Mouse (Mus musculus) embryo, embryonic 10 days (tissue): Measurements from ENCODE around the gene Cyba.
A peak's percentile ranks its signal among the peaks of the same experiment; 100 is the strongest.

Experiments
- DNase-seq: peaks from one replicate; pipeline ENCODE4 v3.0.0-alpha.2; 2015; ENCODE audit warnings: low spot score

Gene Cyba

DNA sequence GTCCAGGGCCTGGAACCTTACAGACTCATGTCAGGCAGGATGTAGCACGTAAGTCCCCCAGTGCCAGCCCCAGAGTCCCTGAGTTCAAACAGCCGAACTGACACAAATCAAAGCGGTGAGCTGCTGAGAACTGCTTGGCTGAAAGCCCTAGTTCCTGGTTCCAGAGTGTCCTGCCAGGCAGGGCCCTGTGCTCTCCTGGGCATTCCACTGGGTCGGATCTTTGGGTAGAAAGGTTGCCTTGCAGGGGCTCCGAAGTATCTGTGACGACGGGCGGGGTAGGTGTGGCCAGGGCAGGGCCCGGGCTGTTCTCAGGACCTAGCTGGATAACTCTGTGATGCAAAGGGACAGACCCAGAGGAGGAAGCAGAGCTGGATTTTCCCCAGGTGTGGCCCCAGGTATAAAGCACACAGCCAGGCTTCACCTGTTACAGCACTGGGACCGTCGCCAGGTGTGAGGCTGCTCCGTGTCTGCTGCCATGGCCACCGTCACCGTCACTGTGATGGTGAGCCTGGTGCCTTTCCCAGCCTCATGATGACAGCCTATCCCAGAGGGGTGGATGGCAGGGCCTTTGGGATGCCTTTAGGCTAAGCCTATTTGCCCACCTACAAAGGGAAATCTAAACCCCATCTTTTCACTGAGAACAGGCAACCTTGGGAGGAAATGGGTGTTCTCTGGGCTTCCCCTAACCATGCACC, 11.2 kb downstream of the Cyba start, which contains the start of gene Il17c:
Gene Il17c, plus strand, starts transcription at position 645 of the 695 bp plus-strand sequence.
- no peak for DNase-seq

DNA sequence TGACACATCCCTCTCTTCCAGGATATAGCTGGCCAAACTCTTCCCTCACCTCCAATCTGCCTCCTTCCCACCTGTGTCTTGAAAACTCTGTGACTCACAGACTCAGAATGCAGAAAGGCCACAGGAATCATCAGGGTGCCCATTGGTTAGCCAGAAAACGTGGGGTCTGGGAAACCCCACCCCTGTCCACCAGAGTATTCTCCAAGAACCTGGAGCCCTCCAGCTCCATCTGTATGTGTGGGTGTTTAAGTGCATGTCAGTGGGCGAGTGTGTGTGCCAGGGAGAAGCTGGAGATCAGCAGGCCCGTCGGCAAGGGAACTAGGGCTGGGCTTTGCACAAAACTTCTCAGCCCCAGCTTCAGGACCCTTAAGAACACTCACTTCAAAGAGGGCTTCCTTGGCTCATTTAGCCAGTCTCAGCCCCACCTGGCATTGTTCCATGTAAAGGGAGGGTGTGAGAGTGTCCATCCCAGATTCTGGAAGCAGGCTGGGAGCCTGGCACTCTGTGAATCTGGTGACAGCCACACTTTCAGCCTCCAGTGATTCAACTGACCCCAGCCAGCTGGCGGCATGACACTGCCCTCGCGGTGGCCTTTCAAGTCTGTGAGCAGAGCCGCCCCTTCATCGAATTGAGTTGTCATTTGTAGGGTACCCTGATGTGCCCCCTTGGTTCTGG, 12.7 kb downstream of the Cyba start:
- DNase-seq, result no peak

DNA sequence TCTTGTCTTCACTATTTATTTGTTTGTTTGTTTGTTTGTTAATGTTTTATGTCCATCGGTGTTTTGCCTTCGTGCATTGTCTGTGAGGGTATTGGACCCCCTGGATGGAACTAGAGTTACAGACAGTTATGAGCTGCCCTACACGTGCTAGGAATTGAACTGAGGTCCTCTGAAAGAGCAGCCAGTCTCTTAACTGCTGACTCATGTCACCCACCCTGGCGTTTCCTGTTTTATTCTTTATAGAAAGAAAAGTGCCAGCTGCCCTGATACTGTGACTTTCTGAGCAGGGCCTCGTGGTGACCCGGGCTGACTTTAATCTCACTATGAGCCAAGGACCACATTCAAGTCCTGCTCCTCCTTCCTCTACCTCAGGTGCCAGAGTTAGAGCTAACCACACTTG, 17.2 kb downstream of the Cyba start:
- no peak for DNase-seq

DNA sequence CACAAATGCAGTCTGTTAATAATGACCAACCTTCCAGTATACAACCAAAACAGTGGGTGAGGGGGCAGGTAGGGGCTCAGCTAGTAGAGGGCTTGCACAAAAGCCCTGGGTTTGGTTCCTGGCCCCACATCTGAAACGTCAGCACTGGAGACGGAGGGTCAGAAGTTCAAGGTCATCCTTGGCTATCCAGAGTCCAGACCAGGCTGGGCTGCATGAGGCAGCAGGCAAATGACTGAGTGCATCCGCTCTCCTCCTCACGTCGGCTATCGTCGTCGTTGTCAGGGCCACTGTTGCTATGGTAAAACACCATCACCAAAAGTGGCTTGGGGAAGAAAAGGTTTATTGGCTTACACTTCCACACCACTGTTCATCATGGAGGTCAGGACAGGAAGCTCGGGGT, 18.4 kb downstream of the Cyba start:
- DNase-seq, result no peak

DNA sequence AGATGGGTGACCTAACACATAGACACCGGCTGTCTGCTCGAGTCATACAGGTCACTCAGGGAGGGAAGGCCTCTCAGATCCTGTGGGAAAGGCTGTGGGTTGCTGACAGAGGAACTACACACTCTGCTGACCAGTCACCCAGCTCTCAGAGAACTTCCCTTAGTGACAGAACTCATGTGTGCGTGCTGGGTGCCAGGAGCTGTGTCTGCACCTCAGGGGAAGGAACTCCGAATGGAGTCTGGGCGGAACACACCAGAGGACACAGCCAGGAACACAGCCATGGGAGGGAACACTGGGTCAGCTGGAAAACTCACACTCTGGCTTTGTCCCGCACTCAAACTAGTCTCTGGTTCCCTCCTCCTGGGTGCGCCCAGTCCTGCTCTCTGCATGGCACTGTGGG, 25.1 kb downstream of the Cyba start:
- DNase-seq, result no peak

DNA sequence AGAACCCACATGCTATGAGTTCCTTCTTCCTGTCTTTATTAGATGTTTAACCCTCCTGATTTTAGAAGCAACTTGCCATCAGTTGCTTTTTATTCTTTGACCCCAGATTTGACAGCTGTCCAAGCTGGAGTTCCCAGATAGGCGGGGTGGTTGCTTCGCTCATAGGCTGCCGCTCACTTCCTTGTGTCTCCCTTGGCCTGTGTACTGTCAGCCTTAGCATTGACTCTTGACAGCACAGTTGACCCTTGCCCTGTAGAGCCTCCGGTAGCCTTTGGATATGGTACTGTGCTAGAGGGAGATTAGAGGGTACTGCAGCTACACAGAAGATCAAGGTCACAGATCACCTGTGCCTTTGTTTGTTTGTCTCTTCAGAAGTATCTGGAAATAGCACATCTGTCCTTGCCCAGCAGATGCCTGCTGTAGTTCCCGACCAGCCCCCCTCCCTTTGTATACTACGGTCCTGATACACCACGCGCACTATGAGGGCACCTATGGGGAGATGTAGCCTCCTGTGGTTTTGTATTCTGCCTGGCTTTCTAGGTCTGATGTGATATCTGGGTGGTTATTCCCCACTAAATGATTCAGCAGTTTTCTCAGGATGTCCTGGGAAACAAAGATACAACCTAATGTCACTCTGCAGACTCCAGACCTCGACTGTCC, 27.5 kb downstream of the Cyba start:
- DNase-seq, result no peak

DNA sequence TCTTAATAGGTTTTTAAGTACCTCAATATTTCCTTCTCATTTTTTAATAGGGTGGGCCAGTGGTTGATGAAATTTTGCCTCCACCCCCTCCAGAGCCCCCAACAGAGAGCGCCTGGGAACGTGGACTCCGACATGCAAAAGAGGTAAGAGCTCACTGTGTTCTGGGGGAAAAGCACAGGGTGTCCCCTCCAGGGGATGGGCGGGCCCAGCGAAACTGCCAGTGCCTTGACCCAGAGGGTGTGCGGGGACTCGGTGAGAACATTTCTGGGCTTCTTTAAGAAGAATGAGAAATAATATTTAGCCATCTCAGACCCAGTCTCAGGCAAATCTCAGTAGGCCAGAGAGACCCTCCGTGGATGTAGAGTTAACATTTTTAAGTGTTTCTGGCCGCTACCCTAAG, 34.5 kb downstream of the Cyba start:
- DNase-seq, result no peak

DNA sequence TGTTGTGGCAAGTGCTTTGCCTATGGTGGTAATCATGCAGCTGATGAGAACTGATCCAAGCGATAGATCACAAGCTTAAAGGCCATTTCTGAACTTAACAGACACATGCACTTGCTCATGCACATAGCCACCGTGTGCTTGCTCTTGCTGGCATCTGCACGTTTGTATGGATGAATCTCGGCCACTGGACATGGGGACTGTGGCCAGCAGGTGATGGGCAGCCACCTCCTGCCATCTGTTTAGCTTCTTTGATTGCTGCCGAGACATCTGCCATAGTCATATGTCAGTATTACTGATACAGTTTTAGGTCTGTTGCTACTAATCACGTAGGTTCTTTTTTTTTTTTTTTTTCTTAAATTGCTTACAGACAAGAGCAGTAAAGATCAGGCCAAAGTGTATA, 37.4 kb downstream of the Cyba start:
- DNase-seq, result no peak

DNA sequence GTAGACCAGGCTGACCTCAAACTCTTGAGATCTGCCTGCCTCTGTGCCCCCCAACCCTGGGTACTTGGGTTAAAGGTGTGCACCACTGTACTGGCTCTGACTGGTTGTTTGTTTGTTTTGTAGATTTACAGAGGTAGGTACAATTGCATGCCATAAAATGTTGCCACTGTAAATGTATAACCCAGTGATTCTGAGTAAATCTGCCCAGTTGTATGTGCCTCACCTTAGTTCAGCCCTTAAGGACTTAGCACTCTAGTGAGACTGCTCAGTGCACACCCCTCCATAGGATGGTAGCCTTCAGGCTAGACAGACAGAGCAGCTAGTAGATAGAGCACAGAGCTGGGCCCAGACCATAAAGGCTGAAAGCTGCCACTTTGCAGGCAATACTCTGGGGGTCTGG, 39.0 kb downstream of the Cyba start:
- DNase-seq, result no peak

DNA sequence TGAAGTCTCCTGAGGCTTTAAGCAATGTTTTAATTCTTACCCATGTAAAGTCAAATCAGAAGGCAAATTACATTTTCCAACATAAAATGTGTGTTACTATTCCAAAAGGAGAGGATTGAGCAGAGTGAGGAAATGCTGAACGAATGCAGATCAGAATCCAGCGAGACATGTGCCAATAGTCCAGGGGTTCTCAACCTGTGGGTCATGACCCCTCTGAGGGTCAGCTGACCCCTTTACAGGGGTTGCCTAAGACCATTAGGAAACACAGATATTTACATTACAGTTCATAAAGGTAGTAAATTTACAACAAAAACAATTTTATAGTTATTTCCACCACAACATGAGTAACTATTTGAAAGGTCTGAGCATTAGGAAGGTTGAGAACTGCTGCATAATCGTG, 42.0 kb downstream of the Cyba start:
- no peak for DNase-seq

DNA sequence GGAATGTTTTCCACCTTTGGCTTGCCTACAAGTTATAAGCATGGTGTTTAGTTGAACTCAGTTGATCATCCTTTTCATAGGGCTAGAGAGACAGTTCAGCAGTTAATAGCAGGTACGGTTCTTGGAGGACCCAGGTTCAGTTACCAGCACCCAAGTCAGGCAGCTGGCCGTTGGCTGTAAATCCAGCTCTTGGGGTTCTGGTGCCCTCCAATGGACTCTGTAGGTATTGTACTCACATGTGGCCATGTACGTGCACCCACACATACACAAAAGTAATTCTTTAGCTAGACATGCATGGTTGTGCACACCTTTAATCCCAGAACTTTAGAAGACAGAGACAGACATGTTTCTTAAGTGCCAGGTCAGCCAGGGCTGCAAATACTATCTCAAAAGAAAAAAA, 43.4 kb downstream of the Cyba start:
- DNase-seq, result no peak

DNA sequence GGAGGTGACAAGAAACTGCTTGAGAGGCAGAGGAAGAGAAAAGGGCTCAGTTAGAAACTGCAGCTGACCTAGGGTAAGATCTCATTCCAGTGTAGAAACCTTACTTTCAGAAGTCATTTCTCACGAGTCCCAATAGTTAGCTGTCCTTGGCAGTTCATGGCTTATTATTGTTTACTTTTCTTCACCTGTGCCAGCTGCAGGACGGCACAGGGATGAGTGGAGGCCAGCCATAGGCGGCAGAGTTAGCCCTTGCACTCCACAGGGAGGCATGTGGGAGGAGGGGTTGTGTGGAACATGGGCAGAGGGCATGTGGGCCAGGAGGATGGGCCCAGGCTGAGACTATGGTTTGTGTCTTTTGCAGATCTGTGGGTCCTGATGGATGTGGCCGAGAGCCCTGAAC, 49.7 kb downstream of the Cyba start:
- DNase-seq, result no peak

DNA sequence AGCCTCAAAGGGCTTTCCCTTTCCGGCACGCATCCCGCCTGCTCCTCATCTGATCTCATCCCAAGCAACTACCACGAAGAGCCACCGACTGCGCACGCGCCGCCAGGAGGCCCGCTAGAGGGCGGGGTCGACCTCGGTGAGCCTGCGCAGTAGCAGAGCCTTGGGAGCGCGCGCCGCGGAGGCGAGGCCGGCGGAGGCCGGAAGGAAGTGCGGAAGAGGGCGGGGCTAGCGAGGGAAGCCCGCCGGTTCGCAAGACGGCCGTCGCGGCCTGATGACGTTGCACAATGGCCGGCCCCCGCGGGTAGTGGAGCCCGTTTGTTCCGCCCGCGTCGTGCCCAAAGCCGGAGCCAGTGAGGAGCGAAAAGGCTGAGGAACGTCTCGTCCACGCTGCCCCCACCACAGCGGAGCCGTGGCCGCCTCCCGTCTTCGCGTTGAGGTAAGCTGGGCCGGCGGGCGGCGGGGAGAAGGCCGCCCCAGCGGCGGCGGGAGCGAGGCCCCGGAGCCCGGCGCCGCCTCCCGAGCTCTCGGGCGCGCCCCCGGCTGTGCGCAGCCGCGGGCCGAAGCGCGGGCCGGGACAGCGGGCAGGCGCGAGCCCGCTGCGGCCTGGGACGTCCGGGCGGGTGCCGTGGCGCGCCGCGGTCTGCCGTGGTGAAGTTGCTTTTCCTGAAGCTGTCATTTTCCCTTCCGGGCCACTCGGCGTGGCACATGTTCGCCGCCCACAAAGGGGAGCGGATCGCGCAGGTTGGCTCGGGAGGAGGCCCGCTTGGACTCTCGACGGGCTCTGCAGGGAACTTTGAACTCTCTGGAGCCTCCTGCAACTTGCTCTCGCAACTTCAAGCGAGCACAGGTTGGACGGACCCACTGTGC, 56.1 kb downstream of the Cyba start, which contains the start of gene Zc3h18:
Gene Zc3h18, plus strand, starts transcription at position 245 of the 867 bp plus-strand sequence.
- peak; percentile 100 for DNase-seq

DNA sequence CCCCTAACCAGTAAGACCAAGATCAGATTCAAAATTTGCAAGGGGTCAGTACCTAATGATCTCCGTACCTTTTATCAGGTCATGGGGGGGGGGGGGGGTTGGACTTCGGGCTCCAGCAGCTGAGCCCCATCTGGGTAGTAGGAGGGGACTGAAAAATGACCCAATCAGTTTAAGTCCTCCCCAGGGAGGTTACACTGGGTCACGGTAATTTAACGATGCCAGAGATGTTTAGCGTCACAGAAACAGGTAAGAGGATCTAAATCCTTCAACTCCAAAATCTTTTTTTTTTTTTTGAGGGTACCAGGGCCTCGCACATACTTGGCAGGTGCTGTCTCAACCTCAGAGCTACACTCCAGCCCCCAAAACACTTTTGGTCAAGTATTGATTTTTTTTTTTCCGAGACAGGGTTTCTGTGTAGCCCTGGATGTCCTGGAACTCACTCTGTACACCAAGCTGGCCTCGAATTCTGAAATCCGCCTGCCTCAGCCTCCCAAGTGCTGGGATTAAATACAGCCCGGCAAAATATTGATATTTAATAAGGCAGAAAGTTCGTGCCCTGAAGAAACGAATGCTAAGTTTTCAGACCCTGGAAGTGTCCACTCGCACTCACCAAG, 56.9 kb downstream of the Cyba start:
- no peak for DNase-seq

DNA sequence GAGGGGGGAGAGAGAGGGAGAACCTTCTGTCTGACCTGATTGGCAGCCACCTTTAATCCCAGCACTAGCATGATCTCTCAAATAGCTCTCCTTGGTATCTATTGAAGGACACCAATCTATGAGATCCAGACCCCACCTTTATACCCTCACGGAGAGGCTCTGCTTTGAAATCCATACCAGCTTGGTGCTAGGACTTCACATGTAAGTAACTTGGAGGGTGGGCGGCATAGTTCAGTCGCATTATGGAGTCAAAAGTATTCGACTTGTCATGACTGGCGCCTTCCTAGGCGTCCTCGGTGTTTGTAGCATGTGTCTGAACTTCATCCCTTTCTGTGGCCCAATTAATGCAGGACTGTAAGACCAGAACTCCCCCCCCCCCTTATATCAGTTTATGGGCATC, 57.4 kb downstream of the Cyba start:
- no peak for DNase-seq
